Mouse (Mus musculus) myocyte (in vitro differentiated cells): ENCODE measurements around the gene Ccl4.

ENCODE experiments used
- POLR2A ChIP-seq: IDR thresholded peaks from one replicate; pipeline ENCODE4 v1.6.1; 2011; ENCODE audit warnings: low read depth, mild to moderate bottlenecking, control low read depth, moderate library complexity; ENCODE audit not compliant: insufficient read length
- POLR2AphosphoS2 ChIP-seq: IDR thresholded peaks from one replicate; pipeline ENCODE4 v1.6.1; 2011; ENCODE audit warnings: low read depth, control low read depth; ENCODE audit not compliant: insufficient read length
- SRF ChIP-seq: IDR thresholded peaks from one replicate; pipeline ENCODE4 v1.6.1; 2011; ENCODE audit warnings: low read depth; ENCODE audit not compliant: control insufficient read depth, insufficient read length

GRCm38 (mm10) chr11:83654606-83655005, 7.8 kb upstream of the Ccl4 start:
- TF ChIP-seq POLR2A (no peak), POLR2AphosphoS2 (no peak), SRF (no peak)
